Mouse (Mus musculus) embryonic facial prominence, embryonic 14.5 days (tissue): Measurements from ENCODE around the gene Spsb4. TPM values are rescaled to one million over a fixed set of nuclear protein-coding genes. Genes with fewer than 3 reads are reported as not detected.

Source experiments
- ATAC-seq: fragments of 200-750 bp; cut with Nextera tagmentation; 2 replicates; pipeline ENCODE4 v1.8.0; 2017; ENCODE audit warnings: low read depth, moderate number of reproducible peaks, moderate TSS enrichment
- DNase-seq: peaks from one replicate; pipeline ENCODE4 v3.0.0-alpha.2; 2015; ENCODE audit warnings: low spot score
- H3K27ac ChIP-seq: fragments of 300-500 bp; sonication (generic); replicated peaks from 2 replicates; pipeline ENCODE4 v1.5.1; 2014; ENCODE audit warnings: low read depth, mild to moderate bottlenecking, low read length, moderate library complexity
- H3K27me3 ChIP-seq: fragments of 300-500 bp; sonication (generic); replicated peaks from 2 replicates; pipeline ENCODE4 v1.6.1; 2014; ENCODE audit warnings: low read length; ENCODE audit not compliant: control insufficient read depth, insufficient read depth
- H3K36me3 ChIP-seq: fragments of 300-500 bp; sonication (generic); 2 replicates; pipeline ENCODE4 v1.6.1; 2014; ENCODE audit warnings: low read length, mixed read lengths; ENCODE audit not compliant: control insufficient read depth, insufficient read depth
- H3K4me1 ChIP-seq: fragments of 300-500 bp; sonication (generic); 2 replicates; pipeline ENCODE4 v1.6.1; 2014; ENCODE audit warnings: antibody characterized with exemption, low read length; ENCODE audit not compliant: control insufficient read depth, insufficient read depth
- H3K4me2 ChIP-seq: fragments of 300-500 bp; sonication (generic); 2 replicates; pipeline ENCODE4 v1.6.1; 2014; ENCODE audit warnings: low read depth, mild to moderate bottlenecking, low read length, moderate library complexity, mixed read lengths
- H3K4me3 ChIP-seq: fragments of 300-500 bp; sonication (generic); 2 replicates; pipeline ENCODE4 v1.5.1; 2014; ENCODE audit warnings: low read depth, mild to moderate bottlenecking, low read length
- H3K9ac ChIP-seq: fragments of 300-500 bp; sonication (generic); 2 replicates; pipeline ENCODE4 v1.6.1; 2014; ENCODE audit warnings: low read depth, mild to moderate bottlenecking, low read length, moderate library complexity, mixed read lengths
- H3K9me3 ChIP-seq: fragments of 300-500 bp; sonication (generic); 2 replicates; pipeline ENCODE4 v1.6.1; 2016; ENCODE audit warnings: low read length; ENCODE audit not compliant: control insufficient read depth
- WGBS: fragments of 180-500 bp; shearing (Covaris S2); extraction: QIAGEN DNeasy Blood & Tissue Kit; methylation state at CpG from one replicate; pipeline ENCODE4 v1.1.7; 2014; 5-methylcytosine and 5-hydroxymethylcytosine counted together
- polyA plus RNA-seq: library from polyadenylated mRNA; unstranded; fragments of >200 nt; fragmentation: Nextera tagmentation; extraction: Ambion mirVana; gene quantifications from 2 replicates; pipeline ENCODE4 v1.2.1, GENCODE M21; 2014

Gene Spsb4
- polyA plus RNA-seq, 1 experiment from 2014 or later: 12.6 TPM

DNA sequence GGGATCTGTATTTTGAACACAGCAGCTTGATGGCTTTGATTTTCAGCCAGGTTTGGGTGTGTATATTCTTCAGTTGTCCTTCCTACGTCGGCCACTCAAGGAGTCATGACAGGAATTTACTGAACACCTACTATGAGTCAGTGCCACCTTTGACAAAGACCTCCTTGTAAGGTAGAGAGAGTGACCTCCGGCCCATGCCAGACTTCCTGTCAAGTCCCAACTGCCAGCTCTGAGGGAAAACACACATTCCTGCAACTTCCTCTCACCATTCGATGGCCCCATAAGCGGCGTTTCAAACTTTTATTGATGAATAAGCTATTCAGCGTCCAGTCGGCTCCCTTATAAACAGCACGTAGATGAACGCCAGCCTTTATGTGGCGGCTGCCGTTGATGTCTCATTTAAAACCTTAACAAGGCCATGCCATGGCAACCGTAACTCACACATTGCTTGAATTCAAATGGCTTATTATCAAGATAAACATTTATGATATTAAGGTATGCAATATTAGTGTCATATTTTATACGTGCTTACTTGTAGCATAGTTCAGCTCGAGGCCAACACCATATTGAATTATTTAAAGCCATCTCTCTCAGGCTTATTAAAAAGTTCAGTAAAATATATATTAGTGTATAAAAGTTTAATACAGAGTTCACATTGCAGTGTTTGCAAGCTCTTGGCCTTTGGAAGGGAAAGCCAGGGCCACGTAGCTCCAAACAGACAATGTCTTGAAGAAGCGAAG is 94.9 kb downstream of the Spsb4 start:
- Histone ChIP-seq H3K9me3 (peaks cover 4% of the 10 kb centered on the region; the same call in 1 of the 2 replicates), H3K27ac (no peak overlapping the region), H3K4me3 (no peak overlapping the region), H3K4me1 (no peaks in the 10 kb centered on the region), H3K36me3 (no peaks in the 10 kb centered on the region), H3K27me3 (no peaks in the 10 kb centered on the region), H3K9ac (no peak overlapping the region), H3K4me2 (no peak overlapping the region)
- peak; percentile 27 for DNase-seq
- ATAC-seq: 0 out of 2 replicates have a peak, but pooled peaks have one; percentile 11
- WGBS: 62% methylated on average over 17 of the region's 17 CpGs

- 58% methylated on average over 6 of the region's 6 CpGs for WGBS
- H3K36me3 ChIP-seq: no peaks in the 10 kb centered on the region
- ATAC-seq (peak; percentile 77), DNase-seq (peak; percentile 50)
- no peak overlapping the region for H3K4me3 ChIP-seq
- H3K9me3 ChIP-seq: peaks cover 4% of the 10 kb centered on the region; the same call in 1 of the 2 replicates
- H3K4me2 ChIP-seq: no peak overlapping the region
- H3K4me1 ChIP-seq: no peaks in the 10 kb centered on the region
- no peak overlapping the region for H3K27ac ChIP-seq
- H3K9ac ChIP-seq: no peak overlapping the region
- H3K27me3 ChIP-seq: no peaks in the 10 kb centered on the region
Measured at GRCm38 (mm10) chr9:96923119-96923518, 95.5 kb downstream of the Spsb4 start.

DNA sequence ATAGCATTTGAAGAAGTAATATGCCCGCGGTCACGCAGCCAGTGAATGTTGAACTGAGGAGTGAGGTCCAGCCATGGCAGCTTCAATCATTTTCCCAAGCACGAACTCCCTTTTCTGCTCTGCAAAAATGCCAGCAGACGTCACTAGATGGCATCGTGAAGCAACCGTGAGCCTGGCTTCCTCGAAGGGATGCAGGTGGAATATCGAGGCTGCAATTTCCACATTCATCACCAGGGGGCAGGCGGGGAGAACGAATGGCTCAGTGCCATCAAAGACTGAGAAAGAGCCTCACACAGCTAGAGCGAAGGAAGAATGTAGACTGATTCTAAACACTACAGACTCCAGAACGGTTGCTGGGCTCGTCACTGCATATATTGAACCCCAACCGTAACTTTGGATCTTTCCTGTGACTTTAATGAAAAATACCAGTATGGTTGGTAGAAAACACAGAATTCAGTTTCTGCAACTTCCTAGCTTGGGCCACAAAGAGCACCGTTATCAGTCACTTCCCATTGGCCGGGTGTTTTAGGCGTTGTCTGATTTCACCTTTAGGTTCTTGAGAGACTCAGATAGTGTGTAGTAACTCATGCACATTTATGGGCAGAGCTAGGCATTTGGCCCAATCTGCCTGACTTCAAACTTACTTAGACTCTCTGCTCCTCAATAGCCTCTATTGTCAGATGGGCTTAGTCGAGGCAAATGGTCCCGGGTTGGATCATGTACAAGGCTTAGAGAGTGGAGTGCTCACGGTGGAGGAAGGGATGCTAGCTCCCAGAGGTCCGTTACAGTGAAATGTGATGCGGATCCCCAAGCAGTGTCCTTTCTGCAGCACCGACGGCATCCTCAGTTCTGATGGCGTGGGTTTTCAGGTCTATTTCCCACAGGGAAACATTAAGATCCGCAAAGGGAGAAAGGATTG is 101.8 kb downstream of the Spsb4 start:
- ATAC-seq (peak; percentile 87), DNase-seq (peak; percentile 92)
- Histone ChIP-seq H3K27me3 (no peaks in the 10 kb centered on the region), H3K9me3 (no peaks in the 10 kb centered on the region), H3K9ac (no peak overlapping the region), H3K27ac (no peak overlapping the region), H3K4me2 (no peak overlapping the region), H3K4me3 (no peak overlapping the region), H3K4me1 (peaks cover 3% of the 10 kb centered on the region; the same call in 1 of the 2 replicates), H3K36me3 (no peaks in the 10 kb centered on the region)
- WGBS: 40% methylated on average over 27 of the region's 27 CpGs

DNA sequence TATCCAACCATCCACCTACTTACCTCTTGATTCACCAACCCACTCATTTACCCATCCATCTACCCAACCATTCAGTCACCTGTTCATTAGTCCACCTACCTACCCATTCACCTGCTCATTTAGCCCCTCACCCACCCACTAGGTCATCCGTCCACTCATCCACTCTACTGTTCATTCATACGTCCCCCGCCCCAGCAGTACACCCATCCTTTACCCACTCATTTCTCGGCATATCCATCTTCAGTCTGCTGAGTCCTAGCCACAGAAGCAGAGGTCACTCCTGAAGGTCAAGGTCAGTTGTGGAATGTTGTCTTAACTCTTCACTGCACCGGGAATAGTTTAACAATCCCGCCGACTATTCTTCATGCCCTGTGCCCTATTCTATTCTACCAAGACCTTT is 102.6 kb downstream of the Spsb4 start:
- H3K36me3 ChIP-seq: no peaks in the 10 kb centered on the region
- H3K4me3 ChIP-seq: no peak overlapping the region
- ATAC-seq: 0 out of 2 replicates have a peak, but pooled peaks have one; percentile 30
- H3K4me1 ChIP-seq: peaks cover 3% of the 10 kb centered on the region; the same call in 1 of the 2 replicates
- no peak for DNase-seq
- H3K27ac ChIP-seq: no peak overlapping the region
- H3K9me3 ChIP-seq: no peaks in the 10 kb centered on the region
- H3K27me3 ChIP-seq: no peaks in the 10 kb centered on the region
- H3K9ac ChIP-seq: no peak overlapping the region
- 42% methylated on average over 7 of the region's 7 CpGs for WGBS
- no peak overlapping the region for H3K4me2 ChIP-seq

GRCm38 (mm10) chr9:96914851-96915250 is 103.8 kb downstream of the Spsb4 start:
- Histone ChIP-seq H3K9me3 (no peaks in the 10 kb centered on the region), H3K4me1 (peaks cover 3% of the 10 kb centered on the region; the same call in 1 of the 2 replicates), H3K4me3 (no peak overlapping the region), H3K9ac (no peak overlapping the region), H3K4me2 (no peak overlapping the region), H3K27ac (no peak overlapping the region), H3K27me3 (no peaks in the 10 kb centered on the region), H3K36me3 (no peaks in the 10 kb centered on the region)
- DNase-seq (no peak), ATAC-seq (no peak)
- 80% methylated on average over 6 of the region's 6 CpGs for WGBS

DNA sequence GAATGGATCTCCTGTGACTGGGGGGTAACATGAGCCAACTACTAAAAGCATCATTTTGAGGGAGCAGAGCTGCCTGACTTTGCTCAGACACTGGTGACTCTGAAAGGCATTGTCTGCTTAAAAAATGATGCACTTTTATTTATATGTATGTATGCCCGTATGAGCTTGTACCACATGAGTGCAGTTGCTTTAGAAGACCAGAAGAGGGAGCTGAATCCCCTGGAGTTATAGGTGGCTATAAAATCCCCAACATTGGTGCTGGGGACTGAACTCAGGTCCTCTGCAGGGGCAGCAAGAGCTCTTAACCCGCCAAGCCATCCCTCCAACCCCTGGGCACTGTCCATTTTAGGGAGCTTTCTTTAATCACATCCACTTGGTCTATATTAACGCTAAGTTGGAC is 104.6 kb downstream of the Spsb4 start:
- WGBS: 89% methylated on average over 3 of the region's 3 CpGs
- H3K36me3 ChIP-seq: no peaks in the 10 kb centered on the region

GRCm38 (mm10) chr9:96909503-96909902 is 109.1 kb downstream of the Spsb4 start:
- Histone ChIP-seq H3K4me3 (no peak overlapping the region), H3K27me3 (no peaks in the 10 kb centered on the region), H3K36me3 (no peaks in the 10 kb centered on the region), H3K4me2 (no peak overlapping the region), H3K9ac (no peak overlapping the region), H3K27ac (no peak overlapping the region), H3K9me3 (no peaks in the 10 kb centered on the region), H3K4me1 (no peaks in the 10 kb centered on the region)
- ATAC-seq (no peak), DNase-seq (no peak)
- WGBS: 91% methylated on average over 1 of the region's 1 CpGs

More for the DNA sequence above, 104.6 kb downstream of the Spsb4 start:
- Histone ChIP-seq H3K4me1 (peaks cover 3% of the 10 kb centered on the region; the same call in 1 of the 2 replicates), H3K27ac (no peak overlapping the region), H3K4me3 (no peak overlapping the region), H3K27me3 (no peaks in the 10 kb centered on the region), H3K9me3 (no peaks in the 10 kb centered on the region), H3K9ac (no peak overlapping the region), H3K4me2 (no peak overlapping the region)
- ATAC-seq (no peak), DNase-seq (no peak)

GRCm38 (mm10) chr9:96908737-96909136 is 109.9 kb downstream of the Spsb4 start:
- 71% methylated on average over 2 of the region's 2 CpGs for WGBS
- no peak for DNase-seq
- H3K9me3 ChIP-seq: no peaks in the 10 kb centered on the region
- ATAC-seq: no peak
- no peak overlapping the region for H3K4me2 ChIP-seq
- H3K9ac ChIP-seq: no peak overlapping the region
- no peak overlapping the region for H3K4me3 ChIP-seq
- no peaks in the 10 kb centered on the region for H3K36me3 ChIP-seq
- H3K27me3 ChIP-seq: no peaks in the 10 kb centered on the region
- no peaks in the 10 kb centered on the region for H3K4me1 ChIP-seq
- H3K27ac ChIP-seq: no peak overlapping the region
